Mouse (Mus musculus) stomach, postnatal 0 days (tissue): Measurements from ENCODE around the gene Tomm40l. TPM values are rescaled to one million over a fixed set of nuclear protein-coding genes. Genes with fewer than 3 reads are reported as not detected.

Source experiments
- ATAC-seq: fragments of 200-750 bp; cut with Nextera tagmentation; 2 replicates; pipeline ENCODE4 v1.8.0; 2017; ENCODE audit not compliant: low FRiP score, low TSS enrichment
- DNase-seq: peaks from one replicate; pipeline ENCODE4 v3.0.0-alpha.2; 2016; ENCODE audit warnings: low spot score
- H3K27ac ChIP-seq: fragments of 300-500 bp; sonication (generic); replicated peaks from 2 replicates; pipeline ENCODE4 v1.5.1; 2014; ENCODE audit warnings: mild to moderate bottlenecking, control low read depth
- H3K27me3 ChIP-seq: fragments of 300-500 bp; sonication (generic); 2 replicates; pipeline ENCODE4 v1.6.1; 2014; ENCODE audit warnings: low read length; ENCODE audit not compliant: control insufficient read depth, insufficient read depth
- H3K36me3 ChIP-seq: fragments of 300-500 bp; sonication (generic); 2 replicates; pipeline ENCODE4 v1.6.1; 2014; ENCODE audit warnings: low read length, mixed read lengths; ENCODE audit not compliant: control insufficient read depth, insufficient read depth
- H3K4me1 ChIP-seq: fragments of 300-500 bp; sonication (generic); replicated peaks from 2 replicates; pipeline ENCODE4 v1.6.1; 2014; ENCODE audit warnings: antibody characterized with exemption; ENCODE audit not compliant: control insufficient read depth, insufficient read depth
- H3K4me2 ChIP-seq: fragments of 300-500 bp; sonication (generic); replicated peaks from 2 replicates; pipeline ENCODE4 v1.6.1; 2014; ENCODE audit warnings: low read depth, mild to moderate bottlenecking, control low read depth, moderate library complexity
- H3K4me3 ChIP-seq: fragments of 300-500 bp; sonication (generic); 2 replicates; pipeline ENCODE4 v1.5.1; 2014; ENCODE audit warnings: low read depth, low read length, control low read depth
- H3K9ac ChIP-seq: fragments of 300-500 bp; sonication (generic); 2 replicates; pipeline ENCODE4 v1.6.1; 2014; ENCODE audit warnings: mild to moderate bottlenecking, low read length, control low read depth, mixed read lengths
- H3K9me3 ChIP-seq: fragments of 300-500 bp; sonication (generic); 2 replicates; pipeline ENCODE4 v1.6.1; 2016; ENCODE audit warnings: low read length; ENCODE audit not compliant: control insufficient read depth
- CTCF ChIP-seq: IDR thresholded peaks from 2 replicates; pipeline ENCODE4 v1.5.1; 2016; ENCODE audit warnings: antibody characterized with exemption, low read depth, mild to moderate bottlenecking, moderate library complexity
- EP300 ChIP-seq: optimal IDR thresholded peaks from 2 replicates; pipeline ENCODE3; 2016; ENCODE audit warnings: antibody characterized with exemption
- WGBS: fragments of 180-500 bp; shearing (Covaris S2); extraction: QIAGEN DNeasy Blood & Tissue Kit; methylation state at CpG from one replicate; pipeline ENCODE4 v1.1.7; 2014; 5-methylcytosine and 5-hydroxymethylcytosine counted together
- polyA plus RNA-seq: library from polyadenylated mRNA; unstranded; fragments of >200 nt; fragmentation: Nextera tagmentation; extraction: Ambion mirVana; gene quantifications from 2 replicates; pipeline ENCODE4 v1.2.1, GENCODE M21; 2015

Tomm40l gene
- polyA plus RNA-seq, 1 experiment from 2014 or later = 19.6 TPM

- TF ChIP-seq EP300 = no peak
- TF ChIP-seq CTCF = no peak
- H3K9me3 ChIP-seq = no peaks in the 10 kb centered on the region
- WGBS = 59% methylated on average over 17 of the region's 17 CpGs
- peak overlapping the region; percentile 88 for H3K27ac ChIP-seq
- 0 out of 2 replicates have a peak, but pooled peaks cover 3% of the 10 kb centered on the region for H3K36me3 ChIP-seq
- no peak for DNase-seq
- peak overlapping the region; percentile 46; the same call in 1 of the 2 replicates for H3K4me3 ChIP-seq
- H3K4me1 ChIP-seq = peaks cover 8% of the 10 kb centered on the region
- H3K27me3 ChIP-seq = no peaks in the 10 kb centered on the region
- no peak for ATAC-seq
- H3K4me2 ChIP-seq = peak overlapping the region; percentile 57
- peak overlapping the region; percentile 58 for H3K9ac ChIP-seq
These were observed 30.1 kb upstream of the Tomm40l start for GRCm38 (mm10) chr1:171252415-171252814.

DNA sequence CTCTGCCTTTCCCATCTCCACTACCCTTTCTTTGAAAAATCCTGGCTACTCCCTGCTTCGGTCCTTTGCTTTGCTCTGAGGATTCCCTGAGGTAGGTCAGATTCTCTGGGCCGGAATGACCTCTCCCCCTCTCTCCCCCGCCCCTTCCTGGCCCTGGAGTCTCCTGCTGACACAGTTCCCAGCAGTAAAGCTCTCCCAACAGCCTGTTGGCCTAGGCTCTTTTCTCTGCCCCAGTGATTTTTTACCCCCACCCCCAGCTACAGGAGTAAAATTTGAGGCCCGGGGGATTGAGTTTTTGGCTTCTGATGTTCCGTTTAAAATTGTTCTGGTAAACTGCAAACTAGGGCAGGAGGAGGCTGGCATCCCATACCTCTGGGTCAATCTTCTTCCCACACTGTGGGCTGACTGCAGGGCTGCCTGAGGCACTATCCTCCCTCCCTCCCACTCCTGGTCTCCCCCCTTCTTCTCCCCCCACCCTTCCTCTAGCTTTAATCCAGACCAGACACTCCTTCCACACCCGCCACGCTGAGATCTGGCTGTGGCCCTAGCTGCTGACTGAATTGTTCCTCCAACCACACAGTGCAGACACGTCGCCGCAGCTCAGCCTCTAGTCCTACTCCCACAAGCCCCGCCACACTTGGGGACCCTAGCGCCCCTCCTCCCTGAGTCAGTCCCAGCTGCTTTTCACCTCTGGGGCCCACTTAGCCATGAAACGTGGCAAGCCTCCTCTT lies 29.4 kb upstream of the Tomm40l start:
- peak overlapping the region; percentile 57 for H3K4me2 ChIP-seq
- 0 out of 2 replicates have a peak, but pooled peaks cover 3% of the 10 kb centered on the region for H3K36me3 ChIP-seq
- DNase-seq (no peak), ATAC-seq (peak; percentile 4; the same call in 1 of the 2 replicates)
- no peaks in the 10 kb centered on the region for H3K27me3 ChIP-seq
- TF ChIP-seq CTCF (no peak), EP300 (no peak)
- peak overlapping the region; percentile 58 for H3K9ac ChIP-seq
- H3K4me3 ChIP-seq = peak overlapping the region; percentile 46
- H3K4me1 ChIP-seq = peaks cover 8% of the 10 kb centered on the region
- no peaks in the 10 kb centered on the region for H3K9me3 ChIP-seq
- WGBS = 13% methylated on average over 13 of the region's 13 CpGs
- H3K27ac ChIP-seq = peak overlapping the region; percentile 88

DNA sequence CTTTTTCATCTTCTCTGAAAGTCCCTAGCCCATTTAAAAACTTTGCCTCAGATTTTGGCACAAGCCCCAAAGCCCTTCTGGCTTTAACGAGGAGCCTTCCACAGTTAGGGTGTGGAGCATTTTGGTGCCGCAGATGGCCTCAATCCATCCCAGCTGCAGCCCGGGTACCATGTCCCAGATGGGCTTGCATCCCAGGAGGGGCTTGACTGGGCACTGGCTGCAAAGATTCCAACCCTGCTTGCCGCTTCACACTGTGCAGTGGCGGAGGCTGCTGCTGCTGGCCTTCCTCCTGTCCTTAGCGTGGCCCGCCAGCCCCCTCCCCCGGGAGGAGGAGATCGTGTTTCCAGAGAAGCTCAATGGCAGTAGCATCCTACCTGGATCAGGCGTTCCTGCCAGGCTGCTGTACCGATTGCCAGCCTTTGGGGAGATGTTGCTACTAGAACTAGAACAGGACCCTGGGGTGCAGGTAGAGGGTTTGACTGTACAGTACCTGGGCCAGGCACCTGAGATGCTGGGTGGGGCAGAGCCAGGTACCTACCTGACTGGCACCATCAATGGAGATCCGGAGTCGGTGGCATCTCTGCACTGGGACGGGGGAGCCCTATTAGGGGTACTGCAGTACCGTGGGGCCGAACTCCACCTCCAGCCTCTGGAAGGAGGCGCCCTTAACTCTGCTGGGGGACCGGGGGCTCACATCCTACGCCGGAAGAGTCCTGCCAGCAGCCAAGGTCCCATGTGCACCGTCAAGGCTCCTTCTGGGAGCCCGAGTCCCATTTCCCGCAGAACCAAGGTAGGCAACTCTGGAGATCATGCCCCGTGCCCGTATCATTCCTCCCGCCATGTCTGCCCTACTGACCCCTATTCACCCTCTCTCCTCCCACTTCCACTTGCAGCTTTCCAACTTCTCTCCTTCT lies 28.6 kb upstream of the Tomm40l start, which contains the start of gene Ndufs2:
Gene Ndufs2 (minus strand): TSS at position 709 of the 914 bp plus-strand sequence.
- peak within 1 kb of the TSS; percentile 46 for H3K4me3 ChIP-seq
- ATAC-seq (no peak), DNase-seq (no peak)
- no peaks in the 10 kb centered on the region for H3K27me3 ChIP-seq
- peak within 1 kb of the TSS; percentile 57 for H3K4me2 ChIP-seq
- peak within 1 kb of the TSS; percentile 88 for H3K27ac ChIP-seq
- no peaks in the 10 kb centered on the region for H3K9me3 ChIP-seq
- WGBS = 22% methylated on average over 26 of the region's 26 CpGs
- 0 out of 2 replicates have a peak, but pooled peaks cover 3% of the 10 kb centered on the region for H3K36me3 ChIP-seq
- peak within 1 kb of the TSS; percentile 58 for H3K9ac ChIP-seq
- TF ChIP-seq CTCF = no peak
- no peak for TF ChIP-seq EP300
- H3K4me1 ChIP-seq = peaks cover 10% of the 10 kb centered on the region

DNA sequence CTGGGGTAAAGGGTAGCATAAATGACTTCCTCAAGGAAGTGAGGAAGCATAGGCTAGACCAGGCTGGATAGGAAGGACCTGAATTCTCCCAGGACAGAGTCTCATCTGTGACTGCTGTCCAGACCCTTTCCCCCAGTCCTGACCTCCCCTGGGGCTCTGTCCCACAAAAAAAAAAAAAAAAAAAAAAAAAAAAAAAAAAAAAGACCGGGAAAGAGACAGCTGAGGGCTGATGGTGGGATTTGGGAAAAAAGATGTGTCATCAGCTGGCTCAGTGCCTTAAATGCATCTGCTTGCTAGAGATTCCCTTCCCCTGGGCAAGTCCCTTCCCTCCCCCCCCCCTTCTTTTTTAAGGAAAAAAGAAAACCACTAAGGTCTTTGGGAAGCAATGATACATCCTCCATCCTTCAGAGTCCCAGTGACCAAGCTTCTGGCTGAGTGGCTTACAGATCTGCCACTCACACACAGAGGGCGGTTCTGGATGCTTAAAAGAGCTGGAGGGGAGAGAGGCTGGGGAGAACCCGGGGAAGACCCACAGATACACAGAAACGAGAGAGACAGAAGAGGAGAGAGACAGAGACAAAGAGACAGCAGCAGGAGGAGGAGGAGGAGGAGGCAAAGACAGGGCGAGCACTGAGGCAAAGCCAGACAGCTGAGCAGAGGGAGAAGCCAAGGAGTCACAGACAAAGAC lies 27.7 kb upstream of the Tomm40l start, which contains the start of gene Adamts4:
Gene Adamts4 (plus strand): TSS at position 509 of the 688 bp plus-strand sequence.
- Histone ChIP-seq H3K27me3 (no peaks in the 10 kb centered on the region), H3K9me3 (no peaks in the 10 kb centered on the region), H3K36me3 (0 out of 2 replicates have a peak, but pooled peaks cover 3% of the 10 kb centered on the region), H3K9ac (peak within 1 kb of the TSS; percentile 58), H3K27ac (peak within 1 kb of the TSS; percentile 88), H3K4me2 (peak within 1 kb of the TSS; percentile 57), H3K4me3 (peak within 1 kb of the TSS; percentile 46), H3K4me1 (peaks cover 10% of the 10 kb centered on the region)
- WGBS = 34% methylated on average over 5 of the region's 5 CpGs
- ATAC-seq = no peak
- DNase-seq = peak; percentile 50
- TF ChIP-seq CTCF = no peak
- TF ChIP-seq EP300 = no peak

GRCm38 (mm10) chr1:171248386-171249226 lies 26.3 kb upstream of the Tomm40l start:
- Histone ChIP-seq H3K27me3 (no peaks in the 10 kb centered on the region), H3K4me2 (no peak overlapping the region), H3K9me3 (no peaks in the 10 kb centered on the region), H3K27ac (peak overlapping the region; percentile 90), H3K9ac (no peak overlapping the region), H3K4me1 (peaks cover 10% of the 10 kb centered on the region), H3K4me3 (no peak overlapping the region), H3K36me3 (no peaks in the 10 kb centered on the region)
- DNase-seq (no peak), ATAC-seq (no peak)
- 56% methylated on average over 3 of the region's 3 CpGs for WGBS
- no peak for TF ChIP-seq EP300
- TF ChIP-seq CTCF = no peak
